Mouse (Mus musculus) ovary, adult 18-20 months (tissue): ENCODE measurements around the gene Eif4ebp2.
A peak's percentile ranks its signal among the peaks of the same experiment; 100 is the strongest.

ENCODE experiments used
- DNase-seq: peaks from one replicate; pipeline ENCODE4 v3.0.0; 2022; ENCODE audit warnings: low spot score, mixed read lengths

Eif4ebp2 gene

DNA sequence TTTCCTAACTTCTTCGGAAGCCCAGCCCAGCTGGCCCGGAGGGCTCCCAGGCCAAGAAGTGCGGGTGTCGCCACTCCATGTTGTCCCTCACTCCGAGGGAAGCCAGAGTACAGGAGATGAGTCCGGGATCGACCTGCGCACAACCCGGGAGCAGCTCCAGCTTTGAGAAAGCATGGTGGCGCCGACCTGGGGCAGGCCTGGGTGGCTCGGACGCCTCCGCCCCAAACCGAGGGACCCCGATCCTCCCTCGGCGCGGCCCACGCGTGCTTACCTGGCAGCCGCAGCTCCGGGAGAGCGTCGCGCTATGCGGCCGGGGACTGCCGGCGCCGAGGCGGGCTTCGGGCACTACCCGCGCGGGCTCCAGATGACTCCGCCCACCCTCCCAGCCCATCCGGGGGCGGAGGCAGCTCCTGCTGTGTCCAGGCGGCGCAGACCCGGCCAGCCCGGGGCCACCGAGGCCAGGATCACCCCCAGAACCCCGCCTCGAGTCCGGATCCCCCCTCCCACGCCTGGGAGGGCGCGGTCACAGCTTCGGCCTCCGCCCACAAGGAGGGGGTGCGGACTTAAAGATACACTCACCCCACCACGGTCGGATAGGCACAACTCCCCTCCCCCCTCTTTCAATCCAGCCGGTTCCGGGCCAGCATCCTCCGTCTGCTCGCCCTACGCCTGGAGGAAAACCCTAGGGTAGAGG is 69.3 kb downstream of the Eif4ebp2 start, which contains the start of gene Pald1:
Pald1 (minus strand) TSS at position 510 of the 694 bp plus-strand sequence.
- DNase-seq = peak; percentile 85

DNA sequence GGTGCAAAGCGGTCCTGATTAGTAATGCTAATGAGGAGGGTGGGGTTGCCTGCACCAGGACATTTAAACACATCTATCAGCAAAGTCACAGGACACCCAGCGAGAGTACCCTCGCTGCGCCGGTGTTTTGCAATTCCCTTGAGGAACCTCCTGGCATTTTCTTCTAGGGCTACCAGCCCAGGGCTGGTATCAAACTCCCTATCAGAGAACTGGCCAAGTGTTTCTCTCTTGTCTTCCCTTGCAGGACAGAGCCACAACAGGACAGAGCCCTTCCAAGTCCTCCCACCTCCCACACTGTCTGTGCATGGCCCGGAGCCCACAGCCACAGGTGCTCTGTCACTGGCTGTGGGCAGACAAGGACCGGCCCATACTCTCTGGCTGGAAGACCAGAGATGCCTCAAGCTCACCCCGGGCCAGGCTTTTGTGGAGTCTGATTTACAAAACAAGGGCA is 70.2 kb downstream of the Eif4ebp2 start:
- no peak for DNase-seq

DNA sequence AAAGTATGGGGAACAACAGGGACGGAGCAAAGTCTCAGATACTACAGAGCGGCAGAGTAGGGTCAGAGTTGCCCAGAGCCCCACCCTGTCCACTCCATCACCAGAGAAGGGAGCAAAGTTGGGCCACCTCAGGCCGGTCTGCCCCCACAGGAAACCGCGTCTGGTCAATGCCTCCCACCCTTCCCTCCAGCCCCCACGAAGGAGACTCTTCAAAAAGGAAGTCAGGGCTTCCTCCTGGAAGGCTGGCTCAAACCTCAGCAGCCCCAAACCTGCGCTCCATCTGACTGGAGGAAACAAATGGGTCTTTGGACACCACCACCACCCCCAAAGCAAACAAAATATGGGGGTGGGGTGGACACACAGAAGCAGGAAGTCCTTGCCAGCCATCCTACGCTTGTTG is 70.6 kb downstream of the Eif4ebp2 start:
- DNase-seq = no peak

DNA sequence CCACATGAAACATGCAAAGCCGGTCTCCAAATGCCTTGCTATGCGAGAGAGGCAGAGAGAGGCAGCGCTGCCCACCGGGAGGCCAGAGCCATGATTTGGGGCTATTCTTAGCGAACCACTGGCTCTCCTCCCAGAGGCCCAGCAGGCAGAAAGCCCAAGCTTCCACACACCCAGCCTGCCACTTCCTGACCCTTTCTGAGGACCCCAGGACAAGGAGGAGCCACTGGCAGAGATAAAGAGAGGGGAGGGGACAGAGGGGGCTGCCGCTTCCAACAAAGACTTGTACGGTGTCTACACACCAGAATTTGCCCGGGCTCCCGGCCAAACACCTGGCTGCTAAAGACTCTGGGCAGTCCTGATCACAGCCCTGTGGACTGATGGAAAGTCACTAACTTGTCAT is 72.3 kb downstream of the Eif4ebp2 start:
- no peak for DNase-seq

DNA sequence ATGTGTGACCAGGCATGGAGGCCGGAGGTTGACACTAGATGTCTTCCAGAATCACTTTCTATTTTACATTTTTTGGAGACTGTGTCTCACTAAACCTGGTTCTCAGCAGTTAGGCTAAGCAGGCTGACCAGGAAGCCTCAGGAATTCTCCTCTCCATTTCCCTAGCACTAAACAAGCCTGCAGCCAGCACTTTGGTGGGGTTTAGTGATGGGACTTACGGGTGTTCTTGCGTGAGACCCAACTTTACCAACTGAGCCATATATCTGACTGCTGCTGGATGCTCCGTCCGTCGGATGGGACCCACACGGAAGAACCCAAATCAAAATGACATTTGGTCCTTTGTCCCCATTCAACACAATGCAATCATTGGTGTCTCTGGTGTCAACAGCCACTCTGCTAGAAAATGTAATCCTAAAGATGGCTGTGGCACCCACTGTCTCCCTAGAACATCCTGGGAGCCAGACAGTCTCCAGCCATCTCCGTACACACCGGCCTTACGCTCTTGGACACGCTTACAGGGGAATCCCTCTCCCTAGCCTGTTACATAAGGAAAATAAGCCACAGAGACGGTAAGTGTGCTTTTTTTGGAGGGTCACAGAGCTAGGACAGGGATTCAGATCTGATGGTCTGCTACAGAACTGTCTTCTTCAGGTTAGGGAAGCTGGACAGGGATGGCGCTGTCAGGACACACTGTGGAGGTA is 73.0 kb downstream of the Eif4ebp2 start:
- no peak for DNase-seq

DNA sequence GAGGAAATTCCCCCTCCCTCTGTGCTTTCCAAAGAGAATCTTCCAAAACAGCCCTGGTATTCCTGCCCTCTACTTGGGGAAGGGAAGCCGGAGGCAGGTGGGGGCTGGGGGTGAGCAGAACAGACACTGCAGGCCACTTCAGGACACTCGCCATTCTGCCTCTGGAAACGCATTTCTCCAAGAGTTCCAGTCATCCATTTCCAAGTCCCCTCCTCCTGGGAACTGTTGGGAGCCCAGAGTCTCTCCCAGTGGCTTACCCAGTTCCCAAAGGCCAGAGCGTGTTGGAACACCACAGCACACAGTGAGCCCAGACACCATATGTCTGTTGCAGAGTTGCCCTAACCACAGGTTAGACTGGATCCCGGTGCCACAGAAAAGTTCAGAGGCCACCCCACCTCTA is 73.8 kb downstream of the Eif4ebp2 start:
- DNase-seq = no peak
